Mouse (Mus musculus) spleen, postnatal 0 days (tissue): ENCODE data around the gene Neurog3. TPM values are rescaled to one million over a fixed set of nuclear protein-coding genes. Genes with fewer than 3 reads are reported as not detected.

Experiments
- polyA plus RNA-seq: library from polyadenylated mRNA; unstranded; fragments of >200 nt; fragmentation: Nextera tagmentation; extraction: Ambion mirVana; gene quantifications from 2 replicates; pipeline ENCODE4 v1.2.1, GENCODE M21; 2015

Neurog3 gene
- polyA plus RNA-seq = not detected in 2 replicates

GRCm38 (mm10) chr10:62132691-62133281 lies at the start of gene Neurog3:
Gene Neurog3 (plus strand): TSS chr10:62133090.

GRCm38 (mm10) chr10:62143820-62144219 lies 10.9 kb downstream of the Neurog3 start, which contains the start of gene Fam241b:
Gene Fam241b (minus strand): TSS chr10:62143920.

Other genes with a start within 250 kb of the Neurog3 start
- 2.3 and 3.6 TPM in 2 replicates for gene Col13a1, start 154.0 kb upstream of the Neurog3 start, polyA plus RNA-seq
- 1.2 and 1.4 TPM in 2 replicates for gene Fam241b, start 10.8 kb downstream of the Neurog3 start, polyA plus RNA-seq
- 25.9 and 30.0 TPM in 2 replicates for gene Tspan15, start 98.2 kb downstream of the Neurog3 start, polyA plus RNA-seq
- gene Tacr2, start 119.3 kb downstream of the Neurog3 start, polyA plus RNA-seq = 0.26 and 0.34 TPM in 2 replicates
- 74.6 and 83.2 TPM in 2 replicates for gene Hk1, start 246.8 kb downstream of the Neurog3 start, polyA plus RNA-seq